Mouse (Mus musculus): Measurements from ENCODE around the gene Vmn1r191. TPM values are rescaled to one million over a fixed set of nuclear protein-coding genes. Genes with fewer than 3 reads are reported as not detected.
"Not testable (repeated sequence)": the region's sequence is repeated elsewhere in the genome, so short reads cannot be mapped to it uniquely, and the experiment has no call there.

The Vmn1r191 gene
- under 1 TPM in 1 of 3 experiments, not detected in 2; 0.13 TPM for polyA plus RNA-seq (2017; shearing (Covaris generic))

- no peak for ATAC-seq
These were observed at the start of gene Vmn1r191 for GRCm38 (mm10) chr13:22183869-22184268. TSS of gene Vmn1r191 (minus strand) at chr13:22183969.

- not testable (repeated sequence) for ATAC-seq
These were observed 39.3 kb upstream of the Vmn1r191 start, which contains the start of gene Vmn1r193 for GRCm38 (mm10) chr13:22223060-22223459. TSS of gene Vmn1r193 (minus strand) at chr13:22223160.

- not testable (repeated sequence) for ATAC-seq
These were observed 9.0 kb upstream of the Vmn1r191 start for GRCm38 (mm10) chr13:22192756-22193155.

- no peak for ATAC-seq
These were observed 7.3 kb upstream of the Vmn1r191 start, which contains the start of gene Vmn1r192 for GRCm38 (mm10) chr13:22191041-22191440. TSS of gene Vmn1r192 (minus strand) at chr13:22191141.

- ATAC-seq, result no peak
These were observed 6.6 kb upstream of the Vmn1r191 start for GRCm38 (mm10) chr13:22190385-22190784.

- ATAC-seq, result no peak
These were observed 5.5 kb upstream of the Vmn1r191 start for GRCm38 (mm10) chr13:22189313-22189712.

- ATAC-seq, result no peak
These were observed 15.4 kb downstream of the Vmn1r191 start for GRCm38 (mm10) chr13:22168416-22168815.

- not testable (repeated sequence) for ATAC-seq
These were observed 47.1 kb downstream of the Vmn1r191 start for GRCm38 (mm10) chr13:22136495-22137293.

Other genes with a start within 250 kb of the Vmn1r191 start
- not detected for gene Zfp184, start 238.9 kb downstream of the Vmn1r191 start, polyA plus RNA-seq (2017; shearing (Covaris generic))
- gene Pom121l2, start 202.8 kb downstream of the Vmn1r191 start, polyA plus RNA-seq (2017; shearing (Covaris generic)), result not detected
- gene Prss16, start 174.2 kb downstream of the Vmn1r191 start, polyA plus RNA-seq (2017; shearing (Covaris generic)), result 1 to 10 TPM in 1 of 3 experiments, under 1 TPM in 1, not detected in 1; 0.24 to 1.2 TPM
- 100 to 1,000 TPM in 1 of 3 experiments, 10 to 100 TPM in 1, not detected in 1; 52.3 to 507 TPM for gene Hist1h2ah, start 148.4 kb downstream of the Vmn1r191 start, polyA plus RNA-seq (2017; shearing (Covaris generic))
- gene Hist1h2bk, start 148.1 kb downstream of the Vmn1r191 start, polyA plus RNA-seq (2017; shearing (Covaris generic)), result 1 to 10 TPM in 2 of 3 experiments, not detected in 1; 2.2 to 9.9 TPM
- gene Hist1h4i, start 142.6 kb downstream of the Vmn1r191 start, polyA plus RNA-seq (2017; shearing (Covaris generic)), result 10 to 100 TPM in 1 of 3 experiments, 1 to 10 TPM in 2; 4.1 to 18.5 (median 6.5) TPM
- gene Hist1h2ag, start 141.0 kb downstream of the Vmn1r191 start, polyA plus RNA-seq (2017; shearing (Covaris generic)), result 1 to 10 TPM in 2 of 3 experiments, not detected in 1; 3.9 to 4.5 TPM
- 10 to 100 TPM in 1 of 3 experiments, 1 to 10 TPM in 2; 1.8 to 10.3 (median 6.6) TPM for gene Hist1h2bj, start 140.8 kb downstream of the Vmn1r191 start, polyA plus RNA-seq (2017; shearing (Covaris generic))
- under 1 TPM in 1 of 3 experiments, not detected in 2; 0.07 TPM for gene Vmn1r188, start 99.5 kb downstream of the Vmn1r191 start, polyA plus RNA-seq (2017; shearing (Covaris generic))
- not detected for gene Vmn1r189, start 78.1 kb downstream of the Vmn1r191 start, polyA plus RNA-seq (2017; shearing (Covaris generic))
- gene Vmn1r192, start 7.2 kb upstream of the Vmn1r191 start, polyA plus RNA-seq (2017; shearing (Covaris generic)), result not detected
- gene Vmn1r193, start 39.2 kb upstream of the Vmn1r191 start, polyA plus RNA-seq (2017; shearing (Covaris generic)), result under 1 TPM in 1 of 3 experiments, not detected in 2; 0.13 TPM
- not detected for gene Vmn1r194, start 60.2 kb upstream of the Vmn1r191 start, polyA plus RNA-seq (2017; shearing (Covaris generic))
- gene Vmn1r195, start 86.6 kb upstream of the Vmn1r191 start, polyA plus RNA-seq (2017; shearing (Covaris generic)), result not detected
- not detected for gene Vmn1r196, start 106.0 kb upstream of the Vmn1r191 start, polyA plus RNA-seq (2017; shearing (Covaris generic))
- gene Vmn1r197, start 140.6 kb upstream of the Vmn1r191 start, polyA plus RNA-seq (2017; shearing (Covaris generic)), result under 1 TPM in 1 of 3 experiments, not detected in 2; 0.08 TPM
- gene Vmn1r198, start 166.4 kb upstream of the Vmn1r191 start, polyA plus RNA-seq (2017; shearing (Covaris generic)), result not detected
- not detected for gene Vmn1r199, start 195.8 kb upstream of the Vmn1r191 start, polyA plus RNA-seq (2017; shearing (Covaris generic))
- not detected for gene Vmn1r200, start 206.4 kb upstream of the Vmn1r191 start, polyA plus RNA-seq (2017; shearing (Covaris generic))

Data from inflammation-experienced regulatory T-cells, adult 6 months (primary cell).